Mouse (Mus musculus): ENCODE data around the gene Pdgfa.

DNA sequence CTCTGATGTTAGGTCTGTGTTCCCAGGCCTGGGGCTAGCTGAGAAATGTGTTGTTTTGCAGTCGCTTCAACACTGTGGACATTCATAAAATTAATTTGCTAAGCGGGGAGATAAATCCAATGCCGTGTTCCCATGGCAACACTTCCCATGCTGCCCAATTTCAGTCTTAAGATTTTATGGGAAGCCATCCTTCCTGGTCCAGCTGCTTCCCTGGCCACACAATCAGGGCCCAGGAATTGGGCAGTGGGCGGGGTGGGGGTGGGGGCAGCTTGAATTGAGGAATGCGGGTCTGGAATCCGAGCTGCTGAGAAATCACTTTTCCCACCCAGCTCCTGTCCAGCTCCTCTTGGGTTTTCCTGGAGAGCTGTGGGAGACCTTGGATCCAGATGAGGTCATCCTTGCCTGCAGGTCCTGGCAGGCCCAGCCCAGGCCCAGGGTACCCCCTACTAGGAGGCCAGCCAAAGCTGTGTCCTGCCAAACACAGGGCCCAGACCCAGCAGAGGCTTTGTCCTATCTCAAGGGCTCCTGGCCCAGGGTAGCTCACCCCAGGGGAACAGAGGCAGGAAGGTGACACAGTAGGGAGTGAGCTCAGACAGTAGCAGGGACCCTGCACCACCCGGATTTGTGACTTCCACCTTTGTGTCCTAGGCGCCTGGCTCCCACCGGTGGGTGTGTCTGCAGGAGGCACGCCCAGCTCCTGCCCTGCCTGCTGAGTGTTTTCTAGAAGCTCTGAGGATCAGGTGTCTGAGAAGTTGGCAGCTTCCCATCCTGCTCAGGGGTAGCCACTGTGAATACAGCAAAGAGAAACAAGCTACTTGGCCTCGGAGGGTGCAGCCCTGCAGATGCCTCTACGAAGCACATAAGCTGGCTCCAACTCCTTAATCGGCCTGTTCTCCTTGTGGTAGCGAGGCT lies 36.5 kb upstream of the Pdgfa start:
- no peak for TF ChIP-seq CTCF (IDR thresholded peaks at IDR 0.05; ENCODE audit: insufficient read depth, low read length)
- no peak for TF ChIP-seq POLR2A (IDR thresholded peaks at IDR 0.05; ENCODE audit: borderline replicate concordance, extremely low read depth, low read depth, low read length)
